Mouse (Mus musculus) cortical plate, adult 2 months (tissue): ENCODE measurements around the gene Cntn4. TPM values are rescaled to one million over a fixed set of nuclear protein-coding genes. Genes with fewer than 3 reads are reported as not detected.

ENCODE experiments used
- H3K27ac ChIP-seq: fragments of 200-500 bp; 2 replicates; pipeline ENCODE4 v1.5.1; 2012; ENCODE audit warnings: low read length, control low read depth, inconsistent platforms; ENCODE audit not compliant: insufficient read depth
- H3K4me1 ChIP-seq: fragments of 200-500 bp; 2 replicates; pipeline ENCODE4 v1.6.1; 2011; ENCODE audit warnings: low read length; ENCODE audit not compliant: control insufficient read depth, insufficient read depth
- H3K4me3 ChIP-seq: fragments of 200-500 bp; 2 replicates; pipeline ENCODE4 v1.5.1; 2011; ENCODE audit warnings: mild to moderate bottlenecking, low read length, control low read depth; ENCODE audit not compliant: insufficient read depth
- CTCF ChIP-seq: fragments of 200-500 bp; IDR thresholded peaks from 2 replicates; pipeline ENCODE4 v1.5.1; 2011; ENCODE audit warnings: mild to moderate bottlenecking, control low read depth, low read length; ENCODE audit not compliant: insufficient read depth; ENCODE audit errors: extremely low read depth
- POLR2A ChIP-seq: fragments of 200-500 bp; IDR thresholded peaks from 2 replicates; pipeline ENCODE4 v1.6.1; 2011; ENCODE audit warnings: mild to moderate bottlenecking, low read length, control low read depth; ENCODE audit not compliant: insufficient read depth; ENCODE audit errors: extremely low read depth
- polyA plus RNA-seq: library from polyadenylated mRNA; depleted of rRNA; stranded (reverse); fragments of >200 nt; gene quantifications from 2 replicates; pipeline ENCODE4 v1.2.3, GENCODE M21; 2012

The Cntn4 gene
- polyA plus RNA-seq, 1 experiment: 20.8 TPM

DNA sequence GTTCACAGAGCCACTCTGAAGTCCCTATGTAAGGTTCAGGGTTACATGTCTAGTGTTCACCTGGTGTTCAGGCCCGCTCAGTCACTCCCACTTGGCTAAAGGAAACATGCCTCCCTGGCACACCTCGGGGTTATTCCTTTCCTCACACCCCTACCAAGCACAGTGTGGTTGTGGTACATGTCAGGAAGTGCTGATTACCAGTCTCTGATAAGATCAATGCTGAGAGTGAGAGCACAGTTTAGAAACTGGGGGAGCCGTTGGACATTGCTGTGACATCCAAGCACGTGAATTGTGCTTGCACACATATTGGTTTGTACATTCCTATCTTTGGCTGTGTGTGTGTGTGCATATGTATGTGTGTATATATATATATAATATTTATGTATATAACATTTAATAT, 1055.1 kb downstream of the Cntn4 start:
- Histone ChIP-seq H3K4me1 (no peaks in the 10 kb centered on the region), H3K27ac (no peak overlapping the region), H3K4me3 (no peak overlapping the region)
- TF ChIP-seq POLR2A (no peak), CTCF (no peak)

- H3K4me3 ChIP-seq: no peak overlapping the region
- TF ChIP-seq CTCF (no peak), POLR2A (no peak)
These were observed 1060.8 kb downstream of the Cntn4 start for GRCm38 (mm10) chr6:106738229-106738628.

DNA sequence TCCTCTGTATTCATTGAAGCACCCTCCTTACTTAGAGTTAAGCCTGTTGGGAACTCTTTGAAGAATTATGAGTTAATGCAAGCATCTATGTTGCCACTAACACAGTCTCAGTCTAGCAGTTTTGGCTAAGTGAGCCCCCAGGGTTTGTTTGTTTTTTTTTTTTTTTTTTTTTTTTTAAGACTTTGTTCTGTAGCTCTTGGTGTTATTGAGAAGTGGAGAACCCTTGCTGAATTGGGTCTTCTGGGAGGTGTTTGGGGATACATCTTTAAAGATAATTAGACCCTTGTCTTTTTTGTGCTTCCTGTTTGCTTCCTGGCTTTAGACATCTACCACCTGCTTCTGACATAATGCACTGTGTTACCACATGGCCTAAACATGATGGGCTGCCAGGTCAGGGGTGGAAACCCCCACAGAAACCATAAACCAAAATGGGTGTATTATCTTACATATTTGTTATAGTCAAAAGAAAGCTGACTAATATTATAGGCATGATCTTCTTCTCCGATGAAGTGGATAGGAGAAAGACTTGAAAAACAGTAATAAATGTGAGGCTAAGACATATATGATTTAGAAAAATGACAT, 1062.9 kb downstream of the Cntn4 start:
- H3K4me1 ChIP-seq: no peaks in the 10 kb centered on the region
- TF ChIP-seq POLR2A (no peak), CTCF (no peak)
- H3K4me3 ChIP-seq: no peak overlapping the region
- H3K27ac ChIP-seq: no peak overlapping the region

More at GRCm38 (mm10) chr6:106738229-106738628, 1060.8 kb downstream of the Cntn4 start:
- Histone ChIP-seq H3K27ac (no peak overlapping the region), H3K4me1 (no peaks in the 10 kb centered on the region)

- TF ChIP-seq CTCF (no peak), POLR2A (no peak)
- H3K4me1 ChIP-seq: no peaks in the 10 kb centered on the region
- no peak overlapping the region for H3K4me3 ChIP-seq
- no peak overlapping the region for H3K27ac ChIP-seq
These were observed 1066.2 kb downstream of the Cntn4 start for GRCm38 (mm10) chr6:106743556-106744233.

- Histone ChIP-seq H3K27ac (no peak overlapping the region), H3K4me1 (no peaks in the 10 kb centered on the region), H3K4me3 (no peak overlapping the region)
- TF ChIP-seq CTCF (no peak), POLR2A (no peak)
These were observed 1068.4 kb downstream of the Cntn4 start for GRCm38 (mm10) chr6:106745673-106746394.

DNA sequence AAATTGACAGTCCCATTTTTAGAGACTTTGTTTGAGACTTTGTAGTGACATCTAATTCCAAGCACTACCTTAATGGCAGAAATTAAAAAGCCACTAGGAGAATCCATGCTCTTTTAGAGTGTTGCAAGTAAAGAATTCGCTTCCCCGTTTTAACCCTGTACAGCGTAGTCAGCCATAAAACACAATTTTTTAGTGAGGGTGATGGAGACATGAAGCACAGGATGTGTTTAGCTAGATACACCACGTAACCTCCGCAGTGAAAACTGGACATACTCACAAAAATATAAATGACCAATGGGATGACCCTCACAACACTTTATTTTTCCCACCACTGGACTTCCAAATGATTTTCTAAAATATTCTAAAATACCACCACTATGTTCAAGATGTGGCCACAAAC, 1069.8 kb downstream of the Cntn4 start:
- Histone ChIP-seq H3K4me1 (no peaks in the 10 kb centered on the region), H3K4me3 (no peak overlapping the region), H3K27ac (no peak overlapping the region)
- TF ChIP-seq CTCF (no peak), POLR2A (no peak)

GRCm38 (mm10) chr6:106747804-106748203, 1070.3 kb downstream of the Cntn4 start:
- TF ChIP-seq POLR2A (no peak), CTCF (no peak)
- no peak overlapping the region for H3K27ac ChIP-seq
- no peak overlapping the region for H3K4me3 ChIP-seq
- no peaks in the 10 kb centered on the region for H3K4me1 ChIP-seq
